Mouse (Mus musculus) intestine, embryonic 16.5 days (tissue): Measurements from ENCODE around the gene Ddx56. TPM values are rescaled to one million over a fixed set of nuclear protein-coding genes. Genes with fewer than 3 reads are reported as not detected.
"Not testable (repeated sequence)": the region's sequence is repeated elsewhere in the genome, so short reads cannot be mapped to it uniquely, and the experiment has no call there.

Experiments
- ATAC-seq: fragments of 200-750 bp; cut with Nextera tagmentation; 2 replicates; pipeline ENCODE4 v1.8.0; 2017; ENCODE audit warnings: moderate TSS enrichment, moderate library complexity
- H3K27ac ChIP-seq: fragments of 300-500 bp; sonication (generic); 2 replicates; pipeline ENCODE4 v1.5.1; 2014; ENCODE audit warnings: mild to moderate bottlenecking, low read length
- H3K27me3 ChIP-seq: fragments of 300-500 bp; sonication (generic); replicated peaks from 2 replicates; pipeline ENCODE4 v1.6.1; 2014; ENCODE audit warnings: low read length, control low read depth, mixed read lengths; ENCODE audit not compliant: control insufficient read depth, insufficient read depth
- H3K36me3 ChIP-seq: fragments of 300-500 bp; sonication (generic); 2 replicates; pipeline ENCODE4 v1.6.1; 2014; ENCODE audit warnings: low read length, control low read depth; ENCODE audit not compliant: control insufficient read depth, insufficient read depth
- H3K4me1 ChIP-seq: fragments of 300-500 bp; sonication (generic); 2 replicates; pipeline ENCODE4 v1.6.1; 2014; ENCODE audit warnings: low read length, control low read depth, mixed read lengths; ENCODE audit not compliant: control insufficient read depth, insufficient read depth
- H3K4me2 ChIP-seq: fragments of 300-500 bp; sonication (generic); 2 replicates; pipeline ENCODE4 v1.6.1; 2014; ENCODE audit warnings: low read depth, low read length, control low read depth
- H3K4me3 ChIP-seq: fragments of 300-500 bp; sonication (generic); 2 replicates; pipeline ENCODE4 v1.5.1; 2014; ENCODE audit warnings: mild to moderate bottlenecking, low read length
- H3K9ac ChIP-seq: fragments of 300-500 bp; sonication (generic); 2 replicates; pipeline ENCODE4 v1.6.1; 2014; ENCODE audit warnings: low read depth, low read length
- H3K9me3 ChIP-seq: fragments of 300-500 bp; sonication (generic); 2 replicates; pipeline ENCODE4 v1.6.1; 2016; ENCODE audit warnings: low read length, control low read depth; ENCODE audit not compliant: control insufficient read depth
- WGBS: fragments of 180-500 bp; shearing (Covaris S2); extraction: QIAGEN DNeasy Blood & Tissue Kit; methylation state at CpG from one replicate; pipeline ENCODE4 v1.1.7; 2014; 5-methylcytosine and 5-hydroxymethylcytosine counted together
- polyA plus RNA-seq: library from polyadenylated mRNA; unstranded; fragments of >200 nt; fragmentation: Nextera tagmentation; extraction: Ambion mirVana; gene quantifications from 2 replicates; pipeline ENCODE4 v1.2.1, GENCODE M21; 2015

Gene Ddx56
- polyA plus RNA-seq, 1 experiment from 2014 or later: 110 TPM

DNA sequence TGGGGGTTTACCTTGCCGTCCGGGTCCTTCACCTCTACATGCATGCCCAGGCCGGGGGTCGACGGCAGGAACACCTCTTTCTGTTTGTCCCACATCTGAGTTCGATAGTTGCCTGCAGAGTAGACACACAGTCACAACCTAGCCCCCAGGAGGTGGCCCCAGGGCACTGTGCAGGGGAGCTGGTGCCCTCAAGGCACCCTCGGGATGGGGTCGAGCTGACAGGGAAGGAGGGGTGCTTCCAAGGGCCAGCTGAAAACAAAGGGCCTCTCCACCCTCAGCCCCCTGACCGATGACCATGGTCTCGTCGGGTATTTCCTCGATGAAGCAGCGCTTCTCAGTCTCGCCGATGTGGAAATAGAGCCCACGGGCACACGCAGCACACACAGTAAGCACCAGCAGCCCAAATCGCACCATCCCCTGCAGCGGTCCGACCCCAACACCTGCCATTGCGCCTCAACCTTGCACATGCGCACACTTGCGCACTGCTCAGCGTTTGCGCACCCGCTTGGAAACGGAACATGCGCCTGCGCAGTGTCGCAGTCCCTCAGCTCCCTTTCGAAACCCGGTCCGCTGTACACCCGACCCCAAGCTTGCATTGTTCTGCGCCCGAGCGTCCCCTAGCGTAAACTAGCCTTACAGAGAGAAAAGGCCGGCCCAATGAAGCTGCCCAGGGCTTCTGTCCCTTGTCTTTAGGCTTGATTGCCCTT, 7.0 kb upstream of the Ddx56 start, which contains the start of gene Tmed4:
Gene Tmed4 (minus strand): TSS at position 484 of the 707 bp plus-strand sequence.
- Histone ChIP-seq H3K27ac (peak within 1 kb of the TSS; percentile 72), H3K36me3 (peaks cover 8% of the 10 kb centered on the region), H3K27me3 (no peaks in the 10 kb centered on the region), H3K4me3 (peak within 1 kb of the TSS; percentile 93), H3K4me2 (peak within 1 kb of the TSS; percentile 81), H3K4me1 (peaks cover 15% of the 10 kb centered on the region), H3K9me3 (no peaks in the 10 kb centered on the region), H3K9ac (peak within 1 kb of the TSS; percentile 80)
- WGBS: under 1% methylated on average over 39 of the region's 39 CpGs
- peak; percentile 96 for ATAC-seq

DNA sequence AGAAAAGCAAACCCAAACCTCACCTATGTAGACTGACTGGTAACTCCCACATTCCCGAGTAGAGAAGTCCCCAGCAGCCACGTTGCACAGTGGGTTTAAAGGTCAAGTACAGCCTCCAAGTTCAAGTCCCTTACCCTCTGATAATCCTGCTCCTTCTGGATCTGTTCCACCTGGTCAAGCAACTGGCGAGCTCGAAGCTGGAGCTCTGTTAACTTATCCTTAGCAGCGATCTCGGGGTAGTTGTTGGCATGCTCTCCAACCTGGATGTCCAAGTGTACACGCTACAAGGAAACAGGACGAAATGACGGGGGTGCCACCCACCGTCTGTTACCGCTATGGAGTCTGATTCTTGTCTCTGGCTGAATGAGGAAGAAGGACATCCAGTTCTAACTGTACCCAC, 6.0 kb upstream of the Ddx56 start:
- Histone ChIP-seq H3K27me3 (no peaks in the 10 kb centered on the region), H3K4me1 (peaks cover 15% of the 10 kb centered on the region), H3K36me3 (peaks cover 8% of the 10 kb centered on the region), H3K4me2 (peak overlapping the region; percentile 81), H3K4me3 (peak overlapping the region; percentile 93), H3K9me3 (no peaks in the 10 kb centered on the region), H3K9ac (peak overlapping the region; percentile 80), H3K27ac (peak overlapping the region; percentile 72)
- peak; percentile 46 for ATAC-seq
- 45% methylated on average over 11 of the region's 11 CpGs for WGBS

DNA sequence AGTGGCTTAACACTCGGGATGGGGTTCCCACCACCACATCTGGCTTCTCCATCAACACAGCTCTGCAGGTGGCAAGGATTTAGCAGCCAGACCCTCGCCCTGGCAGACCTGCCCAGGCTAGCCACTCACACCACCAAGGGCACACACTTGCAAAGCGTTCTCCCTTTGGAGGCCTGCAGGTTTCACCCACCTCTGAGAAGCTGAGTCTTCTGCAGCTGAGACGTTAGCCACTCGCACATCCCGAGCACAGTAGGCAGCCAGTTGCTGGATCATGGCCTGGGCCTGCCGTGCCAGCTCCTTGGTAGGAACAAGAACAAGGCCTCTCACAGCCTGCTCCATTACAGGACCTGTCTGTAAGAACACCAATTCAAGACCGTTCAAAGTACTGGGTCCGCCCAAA, 951 bp downstream of the Ddx56 start:
- Histone ChIP-seq H3K36me3 (peaks cover 42% of the 10 kb centered on the region), H3K4me2 (peak overlapping the region; percentile 83)

DNA sequence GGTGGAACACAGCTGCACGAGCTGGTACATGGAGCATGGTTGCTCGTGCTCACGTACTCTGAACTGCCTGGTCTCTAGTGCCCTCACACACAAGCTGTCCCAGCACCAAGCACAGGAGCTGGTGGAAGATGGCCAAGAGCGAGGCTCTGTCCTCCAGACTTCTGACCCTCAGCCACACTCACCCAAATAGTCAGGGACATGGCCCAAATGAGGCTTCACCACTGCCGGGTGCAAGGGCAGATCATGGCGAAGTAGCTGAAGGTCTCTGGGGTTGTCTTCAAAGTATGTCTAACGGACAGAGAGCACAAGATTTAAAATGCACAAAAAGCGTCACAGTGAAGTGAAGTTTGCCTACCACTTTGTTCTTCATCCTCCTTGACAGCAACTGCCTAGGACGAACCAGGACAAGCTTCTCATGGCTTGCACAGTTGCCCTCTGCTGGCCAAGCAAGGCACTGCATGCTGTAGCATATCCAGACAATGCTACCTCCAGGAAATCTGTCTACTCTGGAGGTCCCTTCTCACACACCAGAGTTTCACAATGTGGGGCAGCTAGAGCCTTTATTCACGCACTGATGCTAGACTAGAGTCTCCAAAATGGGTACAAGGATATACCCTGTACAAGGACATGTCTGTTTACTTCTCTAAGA, 6.0 kb downstream of the Ddx56 start:
- Histone ChIP-seq H3K4me2 (no peak overlapping the region), H3K9ac (no peak overlapping the region), H3K4me3 (no peak overlapping the region), H3K4me1 (peaks cover 8% of the 10 kb centered on the region), H3K27me3 (no peaks in the 10 kb centered on the region), H3K9me3 (no peaks in the 10 kb centered on the region), H3K36me3 (peaks cover 50% of the 10 kb centered on the region), H3K27ac (no peak overlapping the region)
- 78% methylated on average over 10 of the region's 10 CpGs for WGBS
- ATAC-seq: no peak

More for the DNA sequence above, 951 bp downstream of the Ddx56 start:
- 61% methylated on average over 9 of the region's 9 CpGs for WGBS
- peak overlapping the region; percentile 89 for H3K9ac ChIP-seq
- H3K27me3 ChIP-seq: no peaks in the 10 kb centered on the region
- H3K9me3 ChIP-seq: no peaks in the 10 kb centered on the region
- H3K4me1 ChIP-seq: peaks cover 9% of the 10 kb centered on the region
- no peak overlapping the region for H3K27ac ChIP-seq
- ATAC-seq: no peak
- H3K4me3 ChIP-seq: peak overlapping the region; percentile 93

DNA sequence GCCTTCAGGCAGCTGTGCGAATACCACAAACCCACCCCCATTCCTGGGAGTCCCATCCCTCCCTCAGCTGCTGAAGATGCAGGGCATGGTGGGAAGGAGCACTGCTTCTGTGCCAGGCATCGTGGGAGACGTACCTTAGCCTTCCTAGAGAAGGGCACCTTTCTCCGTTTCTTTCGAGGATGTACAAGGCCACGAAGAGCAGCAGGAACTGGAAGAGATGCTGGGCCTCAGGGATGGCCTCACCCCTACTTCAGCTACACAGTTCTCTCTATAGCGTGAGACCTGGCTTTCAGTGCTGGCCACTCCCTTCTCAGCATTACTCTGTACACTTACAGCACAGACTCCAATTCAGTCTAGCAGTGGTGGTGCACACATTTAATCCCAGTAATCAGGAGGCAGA, 8.2 kb downstream of the Ddx56 start:
- Histone ChIP-seq H3K27ac (no peak overlapping the region), H3K27me3 (no peaks in the 10 kb centered on the region), H3K9me3 (no peaks in the 10 kb centered on the region), H3K4me3 (no peak overlapping the region), H3K9ac (no peak overlapping the region), H3K36me3 (peaks cover 33% of the 10 kb centered on the region), H3K4me1 (peaks cover 5% of the 10 kb centered on the region; the same call in 1 of the 2 replicates), H3K4me2 (no peak overlapping the region)
- no peak for ATAC-seq
- 93% methylated on average over 7 of the region's 7 CpGs for WGBS

DNA sequence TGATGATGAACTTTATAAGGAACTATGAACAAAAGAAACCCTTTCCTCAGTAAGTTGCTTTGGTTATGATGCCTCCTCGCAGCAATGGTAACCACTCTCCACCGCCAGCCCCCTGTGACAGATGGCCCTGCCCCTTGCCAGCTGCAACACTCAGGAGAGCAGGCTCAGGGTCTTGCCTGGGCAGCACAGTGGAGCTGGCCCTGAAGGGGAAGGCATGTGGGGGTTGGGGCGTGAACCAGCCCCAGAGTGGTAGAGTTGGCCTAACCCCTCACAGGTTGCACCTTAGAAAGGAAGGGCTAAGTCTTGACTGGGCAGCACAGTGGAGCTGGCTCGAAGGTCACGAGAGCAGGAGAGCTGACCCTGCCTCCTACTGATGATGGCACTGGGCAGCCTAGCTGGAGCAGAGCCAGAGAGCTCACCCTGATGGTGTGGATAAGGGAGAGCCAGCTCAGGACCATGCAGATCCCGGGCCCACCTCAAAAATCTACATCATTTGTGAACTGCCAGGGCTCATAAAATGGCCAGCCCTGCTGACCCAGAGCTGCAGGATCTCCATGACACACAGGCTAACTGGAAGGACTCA, 11.0 kb downstream of the Ddx56 start:
- 60% methylated on average over 6 of the region's 6 CpGs for WGBS
- Histone ChIP-seq H3K9ac (no peak overlapping the region), H3K27ac (no peak overlapping the region), H3K4me2 (no peak overlapping the region), H3K4me3 (no peak overlapping the region), H3K4me1 (peaks cover 20% of the 10 kb centered on the region), H3K27me3 (no peaks in the 10 kb centered on the region), H3K9me3 (no peaks in the 10 kb centered on the region), H3K36me3 (peaks cover 14% of the 10 kb centered on the region)
- no peak for ATAC-seq

DNA sequence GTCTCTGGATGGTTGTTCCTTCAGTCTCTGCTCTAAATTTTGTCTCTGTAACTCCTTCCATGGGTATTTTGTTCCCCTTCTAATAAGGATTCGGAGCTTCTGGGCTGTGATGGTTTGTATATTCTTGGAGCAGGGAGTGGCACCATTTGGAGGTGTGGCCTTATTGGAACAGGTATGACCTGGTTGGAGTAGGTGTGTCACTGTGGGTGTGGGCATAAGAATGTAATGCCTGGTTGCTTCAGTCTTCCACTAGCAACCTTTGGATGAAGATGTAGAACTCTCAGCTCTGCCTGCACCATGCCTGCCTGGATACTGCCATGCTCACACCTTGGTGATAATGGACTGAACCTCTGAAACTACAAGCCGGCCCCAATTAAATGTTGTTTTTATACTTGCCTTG, 13.0 kb downstream of the Ddx56 start:
- peaks cover 20% of the 10 kb centered on the region for H3K4me1 ChIP-seq
- H3K4me2 ChIP-seq, H3K27ac ChIP-seq, H3K36me3 ChIP-seq, H3K4me3 ChIP-seq, H3K9ac ChIP-seq, H3K9me3 ChIP-seq, H3K27me3 ChIP-seq, ATAC-seq: not testable (repeated sequence)
- WGBS: 80% methylated on average over 2 of the region's 2 CpGs

DNA sequence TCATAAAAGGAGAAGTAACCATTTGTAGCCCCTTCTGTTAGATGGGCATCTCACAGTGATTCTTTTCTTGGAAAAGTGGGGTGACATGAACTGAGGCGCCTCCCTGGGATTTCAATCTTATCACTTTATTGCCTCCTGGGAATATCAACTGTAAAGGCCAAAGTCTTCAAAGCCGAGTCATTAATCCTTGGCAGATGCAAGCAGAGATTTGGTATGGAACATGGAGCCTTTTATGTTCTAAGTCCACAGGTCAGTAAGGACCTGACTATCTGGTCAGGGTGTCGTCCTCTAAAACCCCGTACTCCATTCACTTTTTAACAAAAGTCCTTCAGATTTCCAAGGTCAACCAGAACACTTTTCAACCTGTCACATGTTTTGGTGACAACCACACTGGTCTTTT, 14.7 kb downstream of the Ddx56 start:
- Histone ChIP-seq H3K27ac (peak overlapping the region; percentile 39; the same call in 1 of the 2 replicates), H3K9me3 (no peaks in the 10 kb centered on the region), H3K9ac (no peak overlapping the region), H3K36me3 (no peaks in the 10 kb centered on the region), H3K4me2 (no peak overlapping the region), H3K4me1 (peaks cover 20% of the 10 kb centered on the region), H3K4me3 (no peak overlapping the region), H3K27me3 (no peaks in the 10 kb centered on the region)
- WGBS: 69% methylated on average over 4 of the region's 4 CpGs
- ATAC-seq: peak; percentile 60

DNA sequence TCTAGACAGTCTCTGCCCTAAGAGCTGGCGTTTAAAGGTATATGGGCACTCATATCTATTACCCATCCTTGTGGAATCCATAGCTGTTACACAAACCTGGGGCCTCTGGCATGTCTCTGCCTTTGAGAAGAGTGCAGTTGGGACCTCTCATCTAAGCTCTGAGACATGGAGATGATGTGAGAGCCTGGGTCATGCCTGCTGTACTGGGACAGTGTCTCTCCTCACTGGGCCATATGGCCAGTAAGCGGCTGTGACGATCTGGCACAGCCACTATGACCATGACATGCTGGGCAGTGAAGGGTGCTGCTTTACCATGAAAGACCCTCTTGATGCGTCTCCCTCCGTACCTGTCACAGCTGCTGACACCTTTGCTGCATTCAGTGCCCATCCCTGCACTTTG, 15.3 kb downstream of the Ddx56 start:
- H3K4me1 ChIP-seq: peaks cover 20% of the 10 kb centered on the region
- no peak overlapping the region for H3K4me2 ChIP-seq
- no peaks in the 10 kb centered on the region for H3K27me3 ChIP-seq
- no peak overlapping the region for H3K4me3 ChIP-seq
- H3K27ac ChIP-seq: no peak overlapping the region; the same call in 1 of the 2 replicates
- no peaks in the 10 kb centered on the region for H3K9me3 ChIP-seq
- H3K36me3 ChIP-seq: no peaks in the 10 kb centered on the region
- peak; percentile 28 for ATAC-seq
- H3K9ac ChIP-seq: no peak overlapping the region
- 85% methylated on average over 5 of the region's 5 CpGs for WGBS
